Mouse (Mus musculus): ENCODE measurements around the gene H2-DMb1.

DNA sequence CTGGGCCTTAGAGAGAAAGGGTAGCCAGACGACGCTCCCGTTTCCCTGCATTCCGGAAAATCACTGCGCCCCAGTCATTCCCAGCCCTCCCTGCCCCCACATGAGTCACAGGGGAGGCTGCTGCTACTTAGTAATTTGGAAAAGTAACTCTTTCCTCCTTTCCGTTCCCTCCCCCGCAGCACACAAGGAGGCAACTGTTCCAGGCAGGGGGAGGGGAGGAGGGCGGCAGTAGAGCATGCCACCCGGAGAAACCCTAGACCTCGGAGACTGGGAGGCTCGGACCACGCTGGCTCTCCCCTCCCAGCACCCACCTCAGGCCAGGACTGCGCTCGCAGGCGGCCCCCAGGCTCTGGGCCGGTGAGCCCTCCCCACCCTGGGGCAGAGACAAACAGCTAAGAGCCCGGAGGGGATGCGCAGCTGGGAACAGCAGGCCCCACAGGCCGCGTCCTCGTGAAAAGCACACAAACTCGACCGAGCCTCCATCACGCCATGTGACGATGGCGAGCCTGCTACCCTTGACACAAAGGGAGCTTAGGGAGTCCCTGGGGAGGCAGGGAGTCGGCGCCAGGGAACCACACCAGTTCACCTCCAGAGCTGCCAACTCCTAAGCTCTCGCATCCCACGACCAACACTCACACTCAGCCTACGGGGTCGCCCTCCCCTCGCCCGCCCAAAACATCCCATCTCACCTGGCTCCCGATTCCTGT is 31.5 kb upstream of the H2-DMb1 start:
- no peak for TF ChIP-seq MYOD1 (IDR thresholded peaks at IDR 0.05; ENCODE audit: control insufficient read depth, insufficient read length, low read depth)
- TF ChIP-seq FOSL1 (IDR thresholded peaks at IDR 0.05; ENCODE audit: insufficient read depth, low read length, poor library complexity, severe bottlenecking) = no peak
- no peak for TF ChIP-seq USF1 (IDR thresholded peaks at IDR 0.05; ENCODE audit: low read depth)
- TF ChIP-seq CTCF (IDR thresholded peaks at IDR 0.05; ENCODE audit: control insufficient read depth, insufficient read depth, insufficient read length) = no peak
- no peak for TF ChIP-seq MAX (IDR thresholded peaks at IDR 0.05)
- TF ChIP-seq CEBPB (IDR thresholded peaks at IDR 0.05; ENCODE audit: low read depth) = no peak

All from C2C12 (cell line).